Mouse (Mus musculus) 3134 (cell line): ENCODE data around the gene Dhx29.
A peak's percentile ranks its signal among the peaks of the same experiment; 100 is the strongest.
"Not testable (repeated sequence)": the region's sequence is repeated elsewhere in the genome, so short reads cannot be mapped to it uniquely, and the experiment has no call there.

Experiments
- DNase-seq: peaks from one replicate; pipeline ENCODE4 v3.0.0-alpha.2; 2011; ENCODE audit warnings: low spot score; ENCODE audit not compliant: insufficient read length; ENCODE audit errors: extremely low read depth

Dhx29 gene

GRCm38 (mm10) chr13:112986451-112986950 lies 59.2 kb downstream of the Dhx29 start:
- DNase-seq: no peak

- peak; percentile 87 for DNase-seq
These were observed 60.3 kb downstream of the Dhx29 start, which contains the start of gene Ccno for GRCm38 (mm10) chr13:112987532-112987943. TSS of gene Ccno (plus strand) at chr13:112987802.

GRCm38 (mm10) chr13:112987991-112988390 lies 60.7 kb downstream of the Dhx29 start:
- DNase-seq: no peak

GRCm38 (mm10) chr13:112988866-112989265 lies 61.6 kb downstream of the Dhx29 start:
- no peak for DNase-seq

DNA sequence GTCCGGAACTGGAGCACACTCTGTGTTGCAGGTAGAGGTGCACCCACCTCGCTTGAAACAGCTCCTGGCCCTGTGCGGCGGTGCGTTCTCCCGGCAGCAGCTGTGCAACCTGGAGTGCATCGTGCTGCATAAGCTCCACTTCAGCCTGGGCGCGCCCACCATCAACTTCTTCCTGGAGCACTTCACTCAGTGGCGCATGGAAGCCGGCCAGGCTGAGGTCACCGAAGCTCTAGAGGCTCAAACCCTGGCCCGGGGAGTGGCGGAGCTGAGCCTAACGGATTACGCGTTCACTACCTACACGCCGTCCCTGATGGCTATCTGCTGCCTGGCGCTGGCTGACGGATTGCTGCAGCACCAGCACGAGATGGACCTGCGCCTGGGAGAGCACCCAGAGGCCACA lies 62.3 kb downstream of the Dhx29 start:
- DNase-seq: no peak

DNA sequence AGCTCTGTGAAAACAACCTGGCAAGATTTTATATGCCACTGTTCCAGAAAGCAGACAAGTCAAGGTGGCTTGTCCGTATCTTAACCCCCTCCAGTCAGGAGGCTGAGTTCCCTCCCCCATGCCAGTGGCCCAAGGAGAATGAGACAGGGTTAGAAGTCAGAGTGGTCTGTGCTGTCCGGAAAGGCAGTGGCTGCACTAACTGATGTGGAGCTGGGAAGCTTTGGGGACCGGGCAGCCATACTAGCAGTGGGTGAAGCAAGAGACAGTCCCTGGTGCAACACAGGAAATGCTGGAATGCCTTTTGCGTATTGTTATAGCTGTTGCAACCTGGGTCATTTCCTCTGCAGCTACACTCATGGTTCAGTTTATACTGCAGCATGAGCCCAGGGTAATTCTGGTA lies 63.1 kb downstream of the Dhx29 start:
- no peak for DNase-seq

DNA sequence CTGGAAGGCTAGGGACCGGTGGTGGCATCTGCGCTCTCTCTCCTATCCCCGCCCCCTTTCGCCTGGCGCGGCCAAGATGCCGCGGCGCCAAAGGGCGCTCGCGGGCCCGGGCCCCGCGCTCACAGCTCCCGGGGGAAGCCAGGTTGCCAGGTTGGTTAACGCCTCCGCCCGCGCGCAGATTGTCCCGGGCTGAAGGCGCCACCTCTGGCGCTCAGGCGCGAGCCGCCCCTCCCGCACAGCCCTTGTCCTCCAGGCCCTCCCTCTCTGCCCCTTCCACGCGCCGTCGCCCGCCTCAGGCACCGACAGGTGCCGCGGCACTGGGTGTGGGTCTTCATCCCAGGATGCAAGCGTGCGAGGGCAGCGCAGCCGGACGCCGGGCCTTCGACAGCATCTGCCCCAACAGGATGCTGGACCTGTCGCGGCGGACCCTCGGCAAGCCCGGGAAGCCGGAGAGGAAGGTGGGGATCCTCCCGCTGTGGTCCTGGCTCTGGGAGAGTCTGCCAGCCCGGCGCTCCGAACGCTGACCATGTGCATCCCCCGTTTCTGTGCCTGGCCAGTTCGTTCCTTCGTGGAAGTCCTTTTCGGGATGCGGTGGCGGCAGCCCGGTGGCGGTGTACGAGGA lies 66.4 kb downstream of the Dhx29 start, which contains the start of gene Mcidas:
Gene Mcidas, plus strand, starts transcription at position 315 of the 622 bp plus-strand sequence.
- DNase-seq: no peak

- DNase-seq: no peak
These were observed 66.9 kb downstream of the Dhx29 start for GRCm38 (mm10) chr13:112994191-112994590.

GRCm38 (mm10) chr13:112996407-112996806 lies 69.2 kb downstream of the Dhx29 start:
- no peak for DNase-seq

- DNase-seq: no peak
These were observed 70.1 kb downstream of the Dhx29 start for GRCm38 (mm10) chr13:112997369-112997768.

DNA sequence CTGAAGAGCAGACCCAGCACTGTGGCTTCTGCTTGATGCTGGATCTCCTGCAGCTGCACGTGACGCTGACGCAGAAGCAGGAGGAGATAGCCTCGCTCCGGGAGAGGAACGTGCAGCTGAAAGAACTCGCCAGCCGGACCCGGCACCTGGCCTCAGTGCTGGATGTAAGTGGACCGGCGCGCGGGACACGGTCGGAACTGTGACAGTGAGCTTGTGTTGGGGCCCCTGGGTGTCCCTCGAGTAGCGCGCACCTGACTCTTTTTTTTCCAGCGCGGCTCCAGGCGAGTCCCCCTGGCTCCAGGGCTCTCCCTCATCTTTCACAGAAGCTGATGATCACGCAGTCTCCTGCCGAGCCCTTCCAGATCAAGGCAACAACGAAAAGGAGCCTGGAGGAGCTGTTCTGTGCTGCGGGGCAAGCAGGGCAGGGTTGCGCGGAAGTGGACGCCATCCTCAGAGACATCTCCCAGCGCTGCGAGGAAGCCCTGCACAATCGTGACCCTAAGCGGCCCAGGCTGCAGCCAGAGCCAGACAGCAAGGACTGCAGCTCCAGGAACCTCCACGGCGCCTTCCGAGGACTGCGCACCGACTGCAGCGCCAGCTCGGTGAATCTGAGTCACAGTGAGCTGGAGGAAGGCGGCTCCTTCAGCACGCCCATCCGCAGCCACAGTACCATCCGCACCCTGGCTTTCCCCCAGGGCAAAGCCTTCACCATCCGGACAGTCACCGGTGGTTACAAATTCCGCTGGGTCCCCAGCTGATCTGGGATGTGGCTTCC lies 71.4 kb downstream of the Dhx29 start:
- DNase-seq: peak; percentile 87

DNA sequence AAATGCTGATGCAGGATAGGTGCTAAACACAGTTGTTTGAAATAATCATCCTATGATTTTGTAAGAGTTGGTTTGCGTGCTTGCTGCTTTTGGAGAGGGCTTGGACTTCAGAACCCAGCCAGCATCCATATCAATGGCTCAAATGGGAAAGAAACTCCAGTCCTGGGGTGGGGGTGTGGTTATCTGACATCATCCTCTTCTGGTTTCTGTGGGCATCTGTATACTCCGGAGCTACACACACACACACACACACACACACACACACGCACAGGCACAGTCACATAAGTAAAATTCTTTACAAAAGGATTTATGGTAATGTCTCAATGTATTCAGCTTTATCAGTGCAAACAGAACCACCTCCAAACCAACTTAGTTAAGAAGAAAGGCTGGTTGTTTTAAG lies 72.8 kb downstream of the Dhx29 start:
- DNase-seq: no peak

DNA sequence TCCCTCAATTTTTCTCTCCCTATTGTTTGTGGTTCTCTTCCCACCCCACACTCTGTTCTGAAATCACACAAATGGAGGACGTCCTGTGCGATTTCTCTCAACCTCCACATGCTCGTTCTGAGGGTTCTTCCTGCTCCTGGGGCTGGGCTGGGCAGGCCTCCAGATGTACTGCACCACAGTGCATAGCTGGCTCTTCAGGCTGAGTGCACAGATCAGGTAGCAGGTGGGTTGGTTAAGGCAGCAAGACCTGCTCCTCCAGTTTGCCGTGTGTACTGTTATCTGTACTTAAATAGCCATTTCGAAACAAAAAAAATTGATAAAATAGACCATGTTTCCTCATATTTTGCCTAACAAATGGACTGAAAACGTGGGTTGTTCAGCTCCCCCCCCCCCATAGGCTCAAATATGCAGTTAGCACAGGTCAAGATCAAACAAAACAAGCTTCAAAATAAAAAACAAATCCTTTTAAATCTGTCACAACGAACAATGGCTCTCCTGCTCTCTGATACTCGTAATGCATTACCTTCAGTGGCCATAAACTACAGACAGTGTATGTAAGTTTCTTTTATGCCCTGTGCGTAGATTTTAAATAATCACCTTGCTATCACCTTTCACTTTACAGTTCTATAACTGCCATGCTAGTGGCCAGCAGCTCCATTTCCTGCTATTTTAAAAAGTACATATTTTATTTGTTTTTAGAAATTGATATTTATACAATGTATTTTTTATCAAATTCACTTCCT lies 73.5 kb downstream of the Dhx29 start:
- DNase-seq: no peak

DNA sequence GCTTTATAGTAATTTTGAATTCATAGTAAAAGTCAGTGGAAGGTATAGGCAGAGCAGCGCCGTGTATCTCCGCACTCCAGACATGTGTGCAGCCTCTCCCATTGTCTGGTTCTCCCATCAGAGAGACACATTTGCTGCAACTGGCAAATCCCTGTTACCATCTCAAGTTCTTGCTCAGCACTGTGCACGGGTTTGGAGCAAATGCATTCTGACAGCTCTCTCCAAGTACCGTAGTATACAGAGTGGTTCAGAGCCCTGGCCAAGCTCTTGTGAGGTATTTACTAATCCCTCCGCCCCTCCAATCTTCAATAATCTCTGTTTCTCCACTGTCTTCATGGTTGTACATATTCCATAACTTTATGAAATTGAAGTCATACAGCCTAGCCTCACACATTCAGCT lies 85.4 kb downstream of the Dhx29 start:
- DNase-seq: no peak

GRCm38 (mm10) chr13:113013174-113013953 lies 86.1 kb downstream of the Dhx29 start:
- not testable (repeated sequence) for DNase-seq
